Mouse (Mus musculus) hindbrain, embryonic 15.5 days (tissue): ENCODE results near the gene Lrrc1. TPM values are rescaled to one million over a fixed set of nuclear protein-coding genes. Genes with fewer than 3 reads are reported as not detected.
"Not testable (repeated sequence)": the region's sequence is repeated elsewhere in the genome, so short reads cannot be mapped to it uniquely, and the experiment has no call there.

Experiments used
- ATAC-seq: fragments of 200-750 bp; cut with Nextera tagmentation; 2 replicates; pipeline ENCODE4 v1.8.0; 2017; ENCODE audit warnings: low read depth, moderate number of reproducible peaks, moderate TSS enrichment; ENCODE audit not compliant: low FRiP score
- H3K27ac ChIP-seq: fragments of 300-500 bp; sonication (generic); replicated peaks from 2 replicates; pipeline ENCODE4 v1.5.1; 2015; ENCODE audit warnings: mild to moderate bottlenecking, inconsistent platforms
- H3K27me3 ChIP-seq: fragments of 300-500 bp; sonication (generic); 2 replicates; pipeline ENCODE4 v1.6.1; 2015; ENCODE audit warnings: control low read depth, inconsistent platforms
- H3K36me3 ChIP-seq: fragments of 300-500 bp; sonication (generic); 2 replicates; pipeline ENCODE4 v1.6.1; 2015; ENCODE audit warnings: control low read depth, inconsistent platforms
- H3K4me1 ChIP-seq: fragments of 300-500 bp; sonication (generic); replicated peaks from 2 replicates; pipeline ENCODE4 v1.6.1; 2015; ENCODE audit warnings: control low read depth, inconsistent platforms
- H3K4me2 ChIP-seq: fragments of 300-500 bp; sonication (generic); 2 replicates; pipeline ENCODE4 v1.6.1; 2015; ENCODE audit warnings: moderate library complexity, mild to moderate bottlenecking, inconsistent platforms
- H3K4me3 ChIP-seq: fragments of 300-500 bp; sonication (generic); 2 replicates; pipeline ENCODE4 v1.5.1; 2015; ENCODE audit warnings: mild to moderate bottlenecking, inconsistent platforms
- H3K9ac ChIP-seq: fragments of 300-500 bp; sonication (generic); 2 replicates; pipeline ENCODE4 v1.6.1; 2015; ENCODE audit warnings: inconsistent platforms
- H3K9me3 ChIP-seq: fragments of 300-500 bp; sonication (generic); 2 replicates; pipeline ENCODE4 v1.6.1; 2016; ENCODE audit warnings: control low read depth, inconsistent platforms
- WGBS: fragments of 180-500 bp; shearing (Covaris S2); methylation state at CpG from one replicate; pipeline ENCODE4 v1.1.7; 2015; 5-methylcytosine and 5-hydroxymethylcytosine counted together
- polyA plus RNA-seq: library from polyadenylated mRNA; unstranded; fragments of >200 nt; fragmentation: Nextera tagmentation; extraction: Ambion mirVana; gene quantifications from 2 replicates; pipeline ENCODE4 v1.2.1, GENCODE M21; 2015

Lrrc1 gene
- polyA plus RNA-seq = 4.3 and 5.9 TPM in 2 replicates

- peak within 1 kb of the TSS; percentile 87 for H3K4me3 ChIP-seq
- no peaks in the 10 kb centered on the region for H3K36me3 ChIP-seq
- under 1% methylated on average over 79 of the region's 88 CpGs for WGBS
- peak within 1 kb of the TSS; percentile 82 for H3K27ac ChIP-seq
- H3K9me3 ChIP-seq = no peaks in the 10 kb centered on the region
- H3K27me3 ChIP-seq = no peaks in the 10 kb centered on the region
- peak; percentile 93 for ATAC-seq
- peak within 1 kb of the TSS; percentile 96 for H3K4me2 ChIP-seq
- peak within 1 kb of the TSS; percentile 66 for H3K9ac ChIP-seq
- H3K4me1 ChIP-seq = peaks cover 22% of the 10 kb centered on the region
Measured at GRCm38 (mm10) chr9:77544354-77545067, at the start of gene Lrrc1. Gene Lrrc1 (minus strand): TSS chr9:77544870.

DNA sequence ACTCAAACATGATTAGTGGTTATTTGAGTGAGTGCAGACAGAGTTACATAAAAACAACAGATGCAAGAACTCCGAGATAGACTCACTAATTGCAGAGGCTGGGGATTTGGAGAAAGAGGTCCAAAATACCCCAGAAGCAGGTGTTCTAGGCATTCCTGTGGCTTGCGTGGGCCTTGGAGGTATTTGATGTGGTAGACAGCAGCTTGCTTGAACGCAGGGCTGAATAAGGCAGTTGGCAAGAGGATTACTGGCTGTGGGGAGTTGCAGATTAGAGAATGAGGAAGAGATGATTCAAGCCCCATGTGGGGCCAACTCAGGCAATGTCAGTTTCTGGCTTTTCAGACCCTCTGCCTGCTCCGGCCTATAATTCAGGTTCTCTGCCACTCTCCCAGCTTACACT is 47.8 kb upstream of the Lrrc1 start:
- ATAC-seq = no peak
- Histone ChIP-seq H3K9me3 (no peaks in the 10 kb centered on the region), H3K27ac (no peak overlapping the region), H3K27me3 (no peaks in the 10 kb centered on the region), H3K4me1 (0 out of 2 replicates have a peak, but pooled peaks cover 6% of the 10 kb centered on the region), H3K9ac (no peak overlapping the region), H3K4me2 (no peak overlapping the region), H3K36me3 (no peaks in the 10 kb centered on the region), H3K4me3 (no peak overlapping the region)
- 74% methylated on average over 4 of the region's 4 CpGs for WGBS

- H3K4me3 ChIP-seq = no peak overlapping the region
- no peaks in the 10 kb centered on the region for H3K9me3 ChIP-seq
- no peak overlapping the region for H3K27ac ChIP-seq
- WGBS = 52% methylated on average over 2 of the region's 2 CpGs
- H3K27me3 ChIP-seq = no peaks in the 10 kb centered on the region
- no peak overlapping the region for H3K9ac ChIP-seq
- H3K4me2 ChIP-seq = no peak overlapping the region
- no peaks in the 10 kb centered on the region for H3K36me3 ChIP-seq
- no peaks in the 10 kb centered on the region for H3K4me1 ChIP-seq
- ATAC-seq = no peak
Measured at GRCm38 (mm10) chr9:77589496-77589895, 44.8 kb upstream of the Lrrc1 start.

GRCm38 (mm10) chr9:77587616-77588015 is 42.9 kb upstream of the Lrrc1 start:
- Histone ChIP-seq H3K9ac (no peak overlapping the region), H3K27me3 (no peaks in the 10 kb centered on the region), H3K27ac (no peak overlapping the region), H3K4me1 (no peaks in the 10 kb centered on the region), H3K9me3 (no peaks in the 10 kb centered on the region), H3K4me2 (no peak overlapping the region), H3K36me3 (no peaks in the 10 kb centered on the region), H3K4me3 (no peak overlapping the region)
- 76% methylated on average over 7 of the region's 7 CpGs for WGBS
- ATAC-seq = no peak

GRCm38 (mm10) chr9:77586806-77587591 is 42.3 kb upstream of the Lrrc1 start:
- ATAC-seq = no peak
- Histone ChIP-seq H3K9me3 (no peaks in the 10 kb centered on the region), H3K4me3 (no peak overlapping the region), H3K9ac (no peak overlapping the region), H3K4me2 (no peak overlapping the region), H3K27me3 (no peaks in the 10 kb centered on the region), H3K36me3 (no peaks in the 10 kb centered on the region), H3K4me1 (no peaks in the 10 kb centered on the region), H3K27ac (no peak overlapping the region)
- 43% methylated on average over 6 of the region's 6 CpGs for WGBS

GRCm38 (mm10) chr9:77584746-77585145 is 40.1 kb upstream of the Lrrc1 start:
- Histone ChIP-seq H3K4me3 (no peak overlapping the region), H3K36me3 (no peaks in the 10 kb centered on the region), H3K9ac (no peak overlapping the region), H3K4me2 (no peak overlapping the region), H3K4me1 (no peaks in the 10 kb centered on the region), H3K9me3 (no peaks in the 10 kb centered on the region), H3K27ac (no peak overlapping the region), H3K27me3 (no peaks in the 10 kb centered on the region)
- WGBS = 93% methylated on average over 6 of the region's 6 CpGs
- ATAC-seq = no peak

DNA sequence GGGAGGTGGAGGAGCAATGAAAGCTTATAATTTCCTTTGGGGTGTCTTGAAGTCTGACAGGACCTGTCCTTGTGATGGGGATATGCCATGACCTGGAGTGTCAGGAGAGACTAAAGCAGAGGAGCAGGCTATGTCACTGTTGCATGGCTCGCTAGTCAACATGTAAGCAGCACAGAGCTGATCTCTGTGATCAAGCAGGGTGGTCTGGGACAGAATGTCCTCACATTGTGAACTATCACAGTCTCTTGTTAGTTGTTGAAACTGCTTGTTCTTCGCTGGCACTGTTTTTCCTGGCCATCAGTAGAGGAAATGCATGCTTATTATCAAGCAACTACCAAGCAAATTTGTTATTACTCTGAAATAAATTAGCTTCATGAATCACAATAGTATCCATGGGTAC is 38.6 kb upstream of the Lrrc1 start:
- no peak overlapping the region for H3K4me3 ChIP-seq
- H3K4me2 ChIP-seq = no peak overlapping the region
- H3K27ac ChIP-seq = no peak overlapping the region
- H3K36me3 ChIP-seq = no peaks in the 10 kb centered on the region
- H3K9me3 ChIP-seq = no peaks in the 10 kb centered on the region
- WGBS = 72% methylated on average over 2 of the region's 2 CpGs
- H3K9ac ChIP-seq = no peak overlapping the region
- no peaks in the 10 kb centered on the region for H3K27me3 ChIP-seq
- no peaks in the 10 kb centered on the region for H3K4me1 ChIP-seq
- no peak for ATAC-seq

GRCm38 (mm10) chr9:77579827-77580226 is 35.2 kb upstream of the Lrrc1 start:
- Histone ChIP-seq H3K4me1 (no peaks in the 10 kb centered on the region), H3K9me3 (no peaks in the 10 kb centered on the region), H3K36me3 (no peaks in the 10 kb centered on the region), H3K27me3 (no peaks in the 10 kb centered on the region), H3K27ac (no peak overlapping the region), H3K9ac (no peak overlapping the region), H3K4me3 (no peak overlapping the region), H3K4me2 (no peak overlapping the region)
- WGBS = 76% methylated on average over 3 of the region's 3 CpGs
- no peak for ATAC-seq

DNA sequence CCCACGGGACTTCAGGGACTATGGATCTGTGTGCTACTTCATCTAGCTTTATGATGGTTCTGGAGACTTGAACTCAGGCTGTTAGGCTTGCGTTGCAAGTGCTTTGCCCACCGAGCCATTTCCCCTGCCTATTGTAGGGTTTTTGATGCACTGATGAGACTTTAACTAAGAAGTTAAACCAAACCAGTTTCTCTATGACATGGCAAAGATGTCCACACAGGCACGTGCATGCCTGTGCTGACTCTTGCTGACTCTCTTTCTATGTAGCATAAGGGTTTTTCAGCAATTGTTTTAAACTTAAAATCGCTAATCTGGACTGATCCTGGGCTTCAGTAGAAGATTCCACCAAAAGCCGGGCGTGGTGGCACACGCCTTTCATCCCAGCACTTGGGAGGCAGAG is 33.3 kb upstream of the Lrrc1 start:
- H3K27ac ChIP-seq = no peak overlapping the region
- no peaks in the 10 kb centered on the region for H3K9me3 ChIP-seq
- H3K4me1 ChIP-seq = no peaks in the 10 kb centered on the region
- no peaks in the 10 kb centered on the region for H3K27me3 ChIP-seq
- H3K9ac ChIP-seq = no peak overlapping the region
- no peak overlapping the region for H3K4me3 ChIP-seq
- no peaks in the 10 kb centered on the region for H3K36me3 ChIP-seq
- no peak for ATAC-seq
- WGBS = 95% methylated on average over 8 of the region's 8 CpGs
- H3K4me2 ChIP-seq = no peak overlapping the region

- Histone ChIP-seq H3K9me3 (no peaks in the 10 kb centered on the region), H3K27ac (no peak overlapping the region), H3K4me2 (no peak overlapping the region), H3K4me1 (no peaks in the 10 kb centered on the region), H3K27me3 (no peaks in the 10 kb centered on the region), H3K36me3 (no peaks in the 10 kb centered on the region), H3K4me3 (no peak overlapping the region), H3K9ac (no peak overlapping the region)
- ATAC-seq = no peak
Measured at GRCm38 (mm10) chr9:77577409-77577808, 32.7 kb upstream of the Lrrc1 start.

- no peaks in the 10 kb centered on the region for H3K36me3 ChIP-seq
- ATAC-seq = no peak
- H3K9ac ChIP-seq = no peak overlapping the region
- H3K27ac ChIP-seq = no peak overlapping the region
- no peaks in the 10 kb centered on the region for H3K4me1 ChIP-seq
- H3K9me3 ChIP-seq = no peaks in the 10 kb centered on the region
- H3K27me3 ChIP-seq = no peaks in the 10 kb centered on the region
- H3K4me3 ChIP-seq = no peak overlapping the region
- H3K4me2 ChIP-seq = no peak overlapping the region
Measured at GRCm38 (mm10) chr9:77576320-77576719, 31.6 kb upstream of the Lrrc1 start.

- H3K4me1 ChIP-seq, H3K27ac ChIP-seq, H3K36me3 ChIP-seq, H3K4me3 ChIP-seq, H3K9ac ChIP-seq, H3K4me2 ChIP-seq, H3K27me3 ChIP-seq, H3K9me3 ChIP-seq, ATAC-seq: not testable (repeated sequence)
- WGBS = 56% methylated on average over 4 of the region's 4 CpGs
Measured at GRCm38 (mm10) chr9:77574996-77575395, 30.3 kb upstream of the Lrrc1 start.
